Mouse (Mus musculus): ENCODE results near the gene Mapk10.

DNA sequence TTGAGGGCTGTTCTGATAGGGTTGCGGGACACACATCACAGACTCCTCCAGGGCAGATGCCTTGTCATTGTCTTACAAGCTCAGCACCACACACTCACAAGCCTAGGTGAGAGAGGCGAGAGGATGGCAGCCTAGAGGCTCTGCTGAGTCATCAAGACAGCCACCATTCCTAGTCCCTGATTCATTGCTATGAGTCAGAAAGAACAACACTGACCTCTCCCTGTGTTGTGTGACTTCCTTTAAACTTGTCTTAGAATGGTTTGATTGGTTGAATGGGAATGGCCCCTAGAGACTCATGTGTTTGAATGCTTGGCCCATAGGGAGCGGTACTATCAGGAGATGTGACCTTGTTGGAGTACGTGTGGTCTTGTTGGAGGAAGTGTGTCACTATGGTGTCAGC, 20.7 kb upstream of the Mapk10 start:
- TF ChIP-seq CTCF (IDR thresholded peaks at IDR 0.05; ENCODE audit: borderline replicate concordance, control insufficient read depth, extremely low read depth, insufficient read depth, low read length, poor library complexity) (no peak), POLR2A (IDR thresholded peaks at IDR 0.05; ENCODE audit: control insufficient read depth, extremely low read depth, insufficient read depth, low read length, poor library complexity) (no peak)

Data from thymus, adult 2 months (tissue).